Mouse (Mus musculus) hindbrain, embryonic 11.5 days (tissue): Measurements from ENCODE around the gene Gm5269. TPM values are rescaled to one million over a fixed set of nuclear protein-coding genes. Genes with fewer than 3 reads are reported as not detected.

Experiments used
- ATAC-seq: fragments of 200-750 bp; cut with Nextera tagmentation; 2 replicates; pipeline ENCODE4 v1.8.0; 2017; ENCODE audit warnings: mild to moderate bottlenecking, moderate TSS enrichment, moderate library complexity; ENCODE audit not compliant: low FRiP score
- DNase-seq: peaks from one replicate; pipeline ENCODE4 v3.0.0-alpha.2; 2015; ENCODE audit warnings: low spot score
- H3K27ac ChIP-seq: fragments of 300-500 bp; sonication (generic); 2 replicates; pipeline ENCODE4 v1.5.1; 2014; ENCODE audit warnings: mild to moderate bottlenecking, low read depth, low read length
- H3K27me3 ChIP-seq: fragments of 300-500 bp; sonication (generic); 2 replicates; pipeline ENCODE4 v1.6.1; 2014; ENCODE audit warnings: mild to moderate bottlenecking, low read length, moderate library complexity, mixed read lengths; ENCODE audit not compliant: control insufficient read depth, insufficient read depth
- H3K36me3 ChIP-seq: fragments of 300-500 bp; sonication (generic); 2 replicates; pipeline ENCODE4 v1.6.1; 2014; ENCODE audit warnings: mild to moderate bottlenecking, low read length, moderate library complexity, mixed read lengths; ENCODE audit not compliant: control insufficient read depth, insufficient read depth
- H3K4me1 ChIP-seq: fragments of 300-500 bp; sonication (generic); replicated peaks from 2 replicates; pipeline ENCODE4 v1.6.1; 2014; ENCODE audit warnings: low read length, mixed read lengths; ENCODE audit not compliant: control insufficient read depth, insufficient read depth
- H3K4me2 ChIP-seq: fragments of 300-500 bp; sonication (generic); replicated peaks from 2 replicates; pipeline ENCODE4 v1.6.1; 2014; ENCODE audit warnings: mild to moderate bottlenecking, low read depth, low read length
- H3K4me3 ChIP-seq: fragments of 300-500 bp; sonication (generic); 2 replicates; pipeline ENCODE4 v1.5.1; 2014; ENCODE audit warnings: low read depth, low read length
- H3K9ac ChIP-seq: fragments of 300-500 bp; sonication (generic); 2 replicates; pipeline ENCODE4 v1.6.1; 2014; ENCODE audit warnings: low read depth, low read length
- H3K9me3 ChIP-seq: fragments of 300-500 bp; sonication (generic); 2 replicates; pipeline ENCODE4 v1.6.1; 2016; ENCODE audit warnings: low read length; ENCODE audit not compliant: control insufficient read depth
- WGBS: fragments of 180-500 bp; shearing (Covaris S2); extraction: QIAGEN DNeasy Blood & Tissue Kit; methylation state at CpG from one replicate; pipeline ENCODE4 v1.1.7; 2014; 5-methylcytosine and 5-hydroxymethylcytosine counted together
- polyA plus RNA-seq: library from polyadenylated mRNA; unstranded; fragments of >200 nt; fragmentation: Nextera tagmentation; extraction: Ambion mirVana; gene quantifications from 2 replicates; pipeline ENCODE4 v1.2.1, GENCODE M21; 2014

The Gm5269 gene
- polyA plus RNA-seq, 1 experiment from 2014 or later: not detected

DNA sequence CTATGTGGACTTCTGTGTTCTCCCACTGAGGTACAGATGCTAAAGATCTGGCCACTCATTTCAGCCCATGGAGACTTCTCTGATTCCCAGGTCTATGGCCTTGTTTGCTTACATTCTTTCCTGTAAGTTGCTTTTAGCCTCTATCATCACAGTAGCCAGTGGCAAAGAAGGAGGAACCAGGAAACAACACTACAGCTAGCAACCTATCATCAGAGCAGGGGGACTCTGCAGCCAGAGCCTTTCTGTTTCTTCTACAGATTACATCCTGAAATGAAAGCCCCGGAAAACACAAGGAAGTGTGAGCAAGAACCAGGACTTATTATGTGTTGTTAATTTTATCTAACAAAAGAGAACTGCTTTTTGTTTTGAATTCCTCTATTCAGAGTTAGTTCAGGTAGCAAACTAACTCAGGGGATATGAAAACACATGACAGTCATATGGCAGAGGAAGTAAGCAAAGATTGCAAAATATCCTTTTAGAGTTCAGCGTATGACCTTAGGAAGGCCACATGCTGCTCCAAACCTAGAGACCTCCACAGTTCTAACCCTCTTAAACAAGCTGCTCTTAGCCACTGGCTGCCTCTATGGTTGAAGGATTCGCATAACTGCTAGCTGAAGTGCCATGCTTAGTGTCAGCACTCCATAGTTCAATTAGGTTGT, 21.5 kb downstream of the Gm5269 start:
- Histone ChIP-seq H3K9ac (no peak overlapping the region), H3K27me3 (no peaks in the 10 kb centered on the region), H3K4me1 (no peaks in the 10 kb centered on the region), H3K9me3 (no peaks in the 10 kb centered on the region), H3K27ac (no peak overlapping the region), H3K36me3 (no peaks in the 10 kb centered on the region), H3K4me2 (no peak overlapping the region), H3K4me3 (no peak overlapping the region)
- no peak for DNase-seq
- WGBS: 78% methylated on average over 3 of the region's 3 CpGs
- no peak for ATAC-seq

DNA sequence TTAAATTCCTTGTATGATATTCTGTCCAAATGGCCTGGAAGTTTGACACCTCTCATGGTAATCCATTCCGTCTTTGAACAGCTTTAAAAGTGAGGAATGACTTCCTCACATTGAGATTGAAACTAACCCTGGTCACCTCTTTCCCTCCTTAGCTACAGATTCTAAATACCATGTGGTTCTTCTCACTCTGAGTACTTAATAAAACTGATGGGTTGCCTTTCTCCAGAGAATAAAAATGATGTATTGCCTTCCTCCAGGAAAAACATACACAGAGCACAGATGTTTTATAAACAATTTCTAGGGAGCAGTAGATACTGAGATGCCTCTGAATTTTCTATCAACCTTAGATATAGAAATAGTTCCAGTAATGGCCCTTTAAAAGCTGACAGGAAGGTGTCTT, 22.0 kb downstream of the Gm5269 start:
- WGBS: 76% methylated on average over 1 of the region's 1 CpGs
- no peaks in the 10 kb centered on the region for H3K4me1 ChIP-seq
- no peaks in the 10 kb centered on the region for H3K36me3 ChIP-seq
- H3K9ac ChIP-seq: no peak overlapping the region
- H3K9me3 ChIP-seq: no peaks in the 10 kb centered on the region
- no peak overlapping the region for H3K27ac ChIP-seq
- H3K4me2 ChIP-seq: no peak overlapping the region
- no peaks in the 10 kb centered on the region for H3K27me3 ChIP-seq
- ATAC-seq: no peak
- DNase-seq: no peak
- no peak overlapping the region for H3K4me3 ChIP-seq

DNA sequence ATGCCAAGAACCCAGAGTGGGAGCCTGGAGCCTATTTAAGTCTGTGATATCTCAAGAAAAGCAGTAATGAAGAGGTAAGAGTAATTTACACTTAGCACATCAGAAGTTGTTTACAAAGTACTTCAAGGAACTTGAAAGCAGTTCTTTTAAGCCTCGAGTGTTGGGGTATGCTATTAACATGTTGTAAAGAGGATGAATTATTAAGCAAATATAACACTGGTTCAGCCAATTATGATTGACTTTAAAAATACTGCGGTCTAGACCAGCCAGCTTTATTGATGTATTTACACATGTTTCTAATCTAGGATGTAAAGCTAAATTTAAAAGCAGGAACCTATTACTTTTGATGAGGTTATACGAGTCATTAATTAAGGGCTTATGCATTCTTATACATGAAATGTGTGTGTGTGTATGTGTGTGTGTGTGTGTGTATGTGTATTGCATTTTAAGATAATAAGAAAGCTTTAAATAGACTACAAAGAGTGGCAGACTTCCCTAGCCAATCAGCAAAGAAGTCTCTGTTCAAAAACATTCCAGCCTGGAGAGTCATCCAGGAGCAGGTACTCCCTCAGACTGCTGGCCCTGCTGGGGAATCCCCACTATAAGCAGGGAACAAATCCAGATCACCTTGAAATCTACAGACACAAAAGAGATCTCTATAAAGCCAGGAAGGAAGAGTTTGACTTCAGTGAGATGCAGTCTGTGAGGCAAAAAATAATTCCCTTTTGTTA, 23.6 kb downstream of the Gm5269 start:
- H3K27ac ChIP-seq: no peak overlapping the region
- WGBS: 76% methylated on average over 3 of the region's 3 CpGs

DNA sequence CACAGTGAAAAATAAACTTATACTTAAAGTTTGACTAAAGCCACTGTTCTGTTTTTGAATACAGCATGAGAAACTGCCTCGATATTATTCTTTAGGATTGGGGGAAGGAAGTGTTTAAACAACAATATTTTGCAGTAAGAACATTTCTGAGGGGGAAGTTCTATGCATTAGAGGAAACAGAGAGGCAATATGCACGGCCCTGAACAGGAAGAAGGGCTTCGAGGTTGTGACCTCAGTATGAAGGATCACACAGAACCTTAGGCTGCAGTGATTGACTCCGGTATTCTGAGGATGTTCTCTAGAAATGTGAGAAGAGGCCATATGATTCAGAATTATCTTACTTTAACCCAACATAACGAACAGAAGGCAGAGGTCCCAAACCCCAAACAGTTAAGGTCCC, 24.3 kb downstream of the Gm5269 start:
- 67% methylated on average over 5 of the region's 5 CpGs for WGBS
- Histone ChIP-seq H3K27ac (no peak overlapping the region), H3K9ac (no peak overlapping the region), H3K4me2 (no peak overlapping the region), H3K9me3 (no peaks in the 10 kb centered on the region), H3K4me1 (no peaks in the 10 kb centered on the region), H3K27me3 (no peaks in the 10 kb centered on the region), H3K4me3 (no peak overlapping the region), H3K36me3 (no peaks in the 10 kb centered on the region)
- DNase-seq (no peak), ATAC-seq (no peak)

More for the DNA sequence above, 23.6 kb downstream of the Gm5269 start:
- Histone ChIP-seq H3K4me2 (no peak overlapping the region), H3K9me3 (no peaks in the 10 kb centered on the region), H3K4me1 (no peaks in the 10 kb centered on the region), H3K9ac (no peak overlapping the region), H3K27me3 (no peaks in the 10 kb centered on the region), H3K36me3 (no peaks in the 10 kb centered on the region), H3K4me3 (no peak overlapping the region)
- ATAC-seq (no peak), DNase-seq (no peak)

DNA sequence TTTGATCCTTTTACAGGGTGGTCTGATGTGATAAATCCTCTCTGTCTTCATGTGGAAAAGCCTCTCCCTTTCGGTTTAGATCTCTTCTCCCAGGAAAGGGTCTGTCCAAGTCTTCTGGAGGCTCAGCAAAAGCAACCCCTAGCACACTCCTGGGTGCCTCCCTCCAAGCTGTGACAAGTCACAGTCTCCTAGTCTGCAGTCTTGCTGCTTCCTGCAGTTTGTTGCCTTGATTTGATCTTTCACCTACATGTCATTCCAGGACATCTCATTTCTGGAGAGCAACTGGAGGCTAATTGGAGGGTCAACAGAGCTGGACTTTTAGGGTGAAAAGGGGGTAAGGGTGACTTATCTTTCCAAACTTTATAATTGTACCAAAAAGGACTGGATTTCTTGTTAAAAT, 24.8 kb downstream of the Gm5269 start:
- 63% methylated on average over 1 of the region's 1 CpGs for WGBS
- H3K4me2 ChIP-seq: no peak overlapping the region
- ATAC-seq (no peak), DNase-seq (no peak)
- no peak overlapping the region for H3K9ac ChIP-seq
- H3K4me3 ChIP-seq: no peak overlapping the region
- no peak overlapping the region for H3K27ac ChIP-seq
- H3K36me3 ChIP-seq: no peaks in the 10 kb centered on the region
- H3K4me1 ChIP-seq: no peaks in the 10 kb centered on the region
- H3K27me3 ChIP-seq: no peaks in the 10 kb centered on the region
- no peaks in the 10 kb centered on the region for H3K9me3 ChIP-seq

- Histone ChIP-seq H3K4me3 (no peak overlapping the region), H3K9me3 (no peaks in the 10 kb centered on the region), H3K27ac (no peak overlapping the region), H3K4me1 (no peaks in the 10 kb centered on the region), H3K27me3 (no peaks in the 10 kb centered on the region), H3K9ac (no peak overlapping the region), H3K36me3 (no peaks in the 10 kb centered on the region), H3K4me2 (no peak overlapping the region)
- DNase-seq (no peak), ATAC-seq (no peak)
- 59% methylated on average over 4 of the region's 4 CpGs for WGBS
These were observed 25.5 kb downstream of the Gm5269 start for GRCm38 (mm10) chr1:45864564-45865014.

- DNase-seq: no peak
- no peak overlapping the region for H3K4me2 ChIP-seq
- WGBS: 96% methylated on average over 3 of the region's 3 CpGs
These were observed 26.4 kb downstream of the Gm5269 start for GRCm38 (mm10) chr1:45863641-45864040.

GRCm38 (mm10) chr1:45861162-45861561, 28.9 kb downstream of the Gm5269 start:
- H3K9ac ChIP-seq: no peak overlapping the region
- no peak overlapping the region for H3K27ac ChIP-seq
- no peaks in the 10 kb centered on the region for H3K4me1 ChIP-seq
- DNase-seq (no peak), ATAC-seq (no peak)
- no peaks in the 10 kb centered on the region for H3K9me3 ChIP-seq
- H3K27me3 ChIP-seq: no peaks in the 10 kb centered on the region
- no peak overlapping the region for H3K4me3 ChIP-seq
- no peaks in the 10 kb centered on the region for H3K36me3 ChIP-seq
- H3K4me2 ChIP-seq: no peak overlapping the region

More at GRCm38 (mm10) chr1:45863641-45864040, 26.4 kb downstream of the Gm5269 start:
- H3K4me3 ChIP-seq: no peak overlapping the region
- no peak overlapping the region for H3K9ac ChIP-seq
- no peaks in the 10 kb centered on the region for H3K9me3 ChIP-seq
- no peaks in the 10 kb centered on the region for H3K4me1 ChIP-seq
- no peaks in the 10 kb centered on the region for H3K27me3 ChIP-seq
- H3K27ac ChIP-seq: no peak overlapping the region
- ATAC-seq: no peak
- H3K36me3 ChIP-seq: no peaks in the 10 kb centered on the region

- WGBS: 74% methylated on average over 5 of the region's 5 CpGs
- Histone ChIP-seq H3K27ac (no peak overlapping the region), H3K4me1 (no peaks in the 10 kb centered on the region), H3K4me3 (no peak overlapping the region), H3K36me3 (no peaks in the 10 kb centered on the region), H3K4me2 (no peak overlapping the region), H3K9ac (no peak overlapping the region), H3K9me3 (no peaks in the 10 kb centered on the region), H3K27me3 (no peaks in the 10 kb centered on the region)
- ATAC-seq: no peak
- no peak for DNase-seq
These were observed 29.7 kb downstream of the Gm5269 start for GRCm38 (mm10) chr1:45860349-45860748.
